Mouse (Mus musculus): ENCODE measurements around the gene Ppp1r27. TPM values are rescaled to one million over a fixed set of nuclear protein-coding genes. Genes with fewer than 3 reads are reported as not detected.
A peak's percentile ranks its signal among the peaks of the same experiment; 100 is the strongest.

Ppp1r27 gene
- polyA plus RNA-seq, 1 experiment from 2014 or later, result not detected

DNA sequence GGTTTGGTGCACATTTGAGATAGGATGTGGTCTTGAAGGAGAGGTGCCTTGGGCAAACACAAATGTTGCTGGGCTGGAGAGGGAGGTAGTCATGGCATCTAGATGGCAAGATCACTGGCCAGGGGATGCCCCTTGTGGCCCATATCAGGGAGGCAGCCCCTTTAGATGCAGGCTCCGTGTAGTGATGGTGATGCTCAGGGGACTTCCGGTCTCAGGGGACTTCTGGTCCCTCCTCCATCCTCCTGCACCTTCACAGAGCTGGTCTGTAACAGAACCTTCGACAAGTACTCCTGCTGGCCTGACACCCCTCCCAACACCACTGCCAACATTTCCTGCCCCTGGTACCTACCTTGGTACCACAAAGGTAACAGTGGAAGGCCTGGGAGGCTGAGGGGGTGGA, 15.1 kb downstream of the Ppp1r27 start:
- Histone ChIP-seq H3K4me1 (peaks cover 25% of the 10 kb centered on the region), H3K36me3 (ENCODE audit: poor library complexity, severe bottlenecking) (no peaks in the 10 kb centered on the region), H3K27me3 (peaks cover 35% of the 10 kb centered on the region), H3K4me3 (no peak overlapping the region), H3K27ac (no peak overlapping the region), H3K4me2 (no peak overlapping the region), H3K9ac (no peak overlapping the region), H3K9me3 (replicated peaks) (no peaks in the 10 kb centered on the region)
- 78% methylated on average over 3 of the region's 3 CpGs for WGBS
- no peak for ATAC-seq

GRCm38 (mm10) chr11:120535145-120535544, 15.8 kb downstream of the Ppp1r27 start:
- Histone ChIP-seq H3K9me3 (replicated peaks) (no peaks in the 10 kb centered on the region), H3K9ac (no peak overlapping the region), H3K4me3 (no peak overlapping the region), H3K27ac (no peak overlapping the region), H3K36me3 (ENCODE audit: poor library complexity, severe bottlenecking) (no peaks in the 10 kb centered on the region), H3K27me3 (peaks cover 41% of the 10 kb centered on the region), H3K4me2 (no peak overlapping the region), H3K4me1 (peaks cover 31% of the 10 kb centered on the region)
- WGBS, result 73% methylated on average over 3 of the region's 3 CpGs
- ATAC-seq, result no peak

- Histone ChIP-seq H3K27me3 (peaks cover 52% of the 10 kb centered on the region), H3K9ac (no peak overlapping the region), H3K4me2 (no peak overlapping the region), H3K36me3 (ENCODE audit: poor library complexity, severe bottlenecking) (no peaks in the 10 kb centered on the region), H3K4me1 (peaks cover 21% of the 10 kb centered on the region), H3K9me3 (replicated peaks) (no peaks in the 10 kb centered on the region), H3K4me3 (no peak overlapping the region), H3K27ac (no peak overlapping the region)
- ATAC-seq, result no peak
- WGBS, result 86% methylated on average over 8 of the region's 8 CpGs
These were observed 16.8 kb downstream of the Ppp1r27 start for GRCm38 (mm10) chr11:120534093-120534492.

GRCm38 (mm10) chr11:120531646-120532045, 19.3 kb downstream of the Ppp1r27 start:
- Histone ChIP-seq H3K36me3 (ENCODE audit: poor library complexity, severe bottlenecking) (no peaks in the 10 kb centered on the region), H3K27me3 (peaks cover 70% of the 10 kb centered on the region), H3K27ac (no peak overlapping the region), H3K9me3 (replicated peaks) (no peaks in the 10 kb centered on the region), H3K4me2 (no peak overlapping the region), H3K9ac (no peak overlapping the region), H3K4me1 (peaks cover 12% of the 10 kb centered on the region), H3K4me3 (no peak overlapping the region)
- 33% methylated on average over 9 of the region's 9 CpGs for WGBS
- no peak for ATAC-seq

GRCm38 (mm10) chr11:120530085-120530964, 20.6 kb downstream of the Ppp1r27 start, which contains the start of gene Gcgr:
TSS of gene Gcgr (plus strand) at chr11:120530699.
- 7% methylated on average over 54 of the region's 62 CpGs for WGBS

DNA sequence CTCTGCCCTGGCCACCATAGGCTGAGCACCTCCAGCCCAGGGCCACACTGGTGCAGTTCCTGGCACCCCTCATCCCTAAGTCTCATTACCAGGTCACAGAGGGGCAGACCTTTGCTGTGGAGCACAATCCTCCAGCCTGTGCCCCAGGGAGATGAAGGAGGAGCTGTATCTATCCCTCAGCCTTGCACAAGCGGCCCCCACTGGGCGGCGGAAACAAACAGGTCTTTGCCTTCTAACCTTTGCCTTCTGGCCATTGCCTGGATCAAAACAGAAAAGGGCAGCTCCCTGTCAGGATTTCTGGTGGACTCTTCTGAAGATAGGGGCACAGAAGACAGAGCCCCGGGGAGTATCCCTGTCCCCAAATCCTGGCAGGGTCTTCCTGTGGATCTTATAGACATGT, 22.0 kb downstream of the Ppp1r27 start:
- Histone ChIP-seq H3K27me3 (peaks cover 64% of the 10 kb centered on the region), H3K4me3 (no peak overlapping the region), H3K27ac (no peak overlapping the region), H3K4me2 (no peak overlapping the region), H3K9ac (no peak overlapping the region), H3K36me3 (ENCODE audit: poor library complexity, severe bottlenecking) (no peaks in the 10 kb centered on the region), H3K4me1 (peaks cover 12% of the 10 kb centered on the region), H3K9me3 (replicated peaks) (no peaks in the 10 kb centered on the region)
- 58% methylated on average over 4 of the region's 4 CpGs for WGBS
- ATAC-seq, result no peak

More at GRCm38 (mm10) chr11:120530085-120530964, 20.6 kb downstream of the Ppp1r27 start, which contains the start of gene Gcgr:
- Histone ChIP-seq H3K9me3 (replicated peaks) (no peaks in the 10 kb centered on the region), H3K9ac (peak within 1 kb of the TSS; percentile 49), H3K4me3 (peak within 1 kb of the TSS; percentile 34), H3K36me3 (ENCODE audit: poor library complexity, severe bottlenecking) (no peaks in the 10 kb centered on the region), H3K27ac (no peak within 1 kb of the TSS), H3K4me2 (peak within 1 kb of the TSS; percentile 61), H3K4me1 (peaks cover 12% of the 10 kb centered on the region), H3K27me3 (peaks cover 70% of the 10 kb centered on the region)
- no peak for ATAC-seq

GRCm38 (mm10) chr11:120527690-120528354, 23.1 kb downstream of the Ppp1r27 start:
- H3K4me2 ChIP-seq, result no peak overlapping the region
- 82% methylated on average over 9 of the region's 9 CpGs for WGBS
- H3K4me1 ChIP-seq, result peaks cover 12% of the 10 kb centered on the region
- no peak overlapping the region for H3K4me3 ChIP-seq
- no peak overlapping the region for H3K9ac ChIP-seq
- H3K27me3 ChIP-seq, result peaks cover 56% of the 10 kb centered on the region
- no peak for ATAC-seq
- H3K27ac ChIP-seq, result no peak overlapping the region
- no peaks in the 10 kb centered on the region for H3K36me3 ChIP-seq (ENCODE audit: poor library complexity, severe bottlenecking)
- H3K9me3 ChIP-seq (replicated peaks), result no peaks in the 10 kb centered on the region

DNA sequence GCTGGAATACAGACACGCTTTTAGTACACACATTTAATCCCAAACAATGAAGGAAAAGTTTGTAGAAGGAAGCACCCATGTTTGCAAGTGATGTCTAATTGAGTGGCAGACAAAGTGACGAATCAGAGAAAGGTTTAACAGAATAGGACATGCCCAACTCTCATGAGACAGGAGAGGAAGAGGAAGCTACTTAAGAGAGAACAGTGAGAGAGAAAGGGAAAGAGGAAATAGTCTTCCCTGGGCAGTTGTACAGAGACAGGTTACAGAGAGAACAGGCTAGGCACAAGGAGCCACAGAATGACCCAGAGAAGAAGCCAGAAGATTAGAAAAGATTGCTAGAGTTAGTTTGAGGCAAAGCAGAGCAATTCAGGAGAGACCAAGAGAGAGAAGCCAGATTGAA, 25.0 kb downstream of the Ppp1r27 start:
- no peak for ATAC-seq

GRCm38 (mm10) chr11:120522581-120522980, 28.4 kb downstream of the Ppp1r27 start:
- Histone ChIP-seq H3K4me3 (no peak overlapping the region), H3K27me3 (peaks cover 3% of the 10 kb centered on the region; the same call in 1 of the 2 replicates), H3K9me3 (replicated peaks) (no peaks in the 10 kb centered on the region), H3K9ac (no peak overlapping the region), H3K4me2 (no peak overlapping the region), H3K27ac (no peak overlapping the region), H3K36me3 (ENCODE audit: poor library complexity, severe bottlenecking) (no peaks in the 10 kb centered on the region), H3K4me1 (no peaks in the 10 kb centered on the region)
- no peak for ATAC-seq
- WGBS, result 87% methylated on average over 8 of the region's 8 CpGs

More for the DNA sequence above, 25.0 kb downstream of the Ppp1r27 start:
- Histone ChIP-seq H3K9me3 (replicated peaks) (no peaks in the 10 kb centered on the region), H3K36me3 (ENCODE audit: poor library complexity, severe bottlenecking) (no peaks in the 10 kb centered on the region), H3K27me3 (peaks cover 37% of the 10 kb centered on the region), H3K4me1 (peaks cover 8% of the 10 kb centered on the region), H3K4me3 (no peak overlapping the region), H3K9ac (no peak overlapping the region), H3K27ac (no peak overlapping the region), H3K4me2 (no peak overlapping the region)
- WGBS, result 88% methylated on average over 2 of the region's 2 CpGs

DNA sequence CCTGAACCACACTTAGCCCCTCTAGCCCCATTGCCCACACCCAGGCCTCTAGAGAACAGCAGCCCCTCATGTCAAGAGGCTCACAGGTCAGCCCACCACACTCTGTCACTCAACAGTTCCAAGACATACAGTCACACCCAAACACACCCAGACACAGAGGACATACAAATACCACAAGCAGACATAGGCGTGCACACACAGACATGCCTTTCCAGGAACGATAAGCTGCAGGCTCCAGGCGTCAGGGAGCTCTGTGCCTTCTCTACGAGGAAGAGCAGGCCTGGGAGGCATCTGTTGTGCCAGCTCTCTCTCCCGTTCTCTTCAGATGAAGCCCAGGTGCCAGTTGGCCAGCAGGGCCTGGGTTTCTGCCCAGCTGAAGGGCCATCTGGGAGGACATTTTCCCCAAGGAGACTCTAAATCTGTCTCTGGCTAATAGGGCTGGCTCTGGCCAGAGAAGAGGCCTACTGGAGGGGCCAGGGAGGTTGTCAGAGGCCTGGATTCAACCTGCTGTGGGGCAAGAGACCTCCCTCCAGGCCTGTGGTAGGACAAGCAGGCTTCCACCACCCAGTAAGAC, 29.9 kb downstream of the Ppp1r27 start:
- Histone ChIP-seq H3K9me3 (replicated peaks) (no peaks in the 10 kb centered on the region), H3K36me3 (ENCODE audit: poor library complexity, severe bottlenecking) (no peaks in the 10 kb centered on the region), H3K4me2 (no peak overlapping the region), H3K4me3 (no peak overlapping the region), H3K27me3 (no peaks in the 10 kb centered on the region), H3K4me1 (no peaks in the 10 kb centered on the region), H3K9ac (no peak overlapping the region), H3K27ac (no peak overlapping the region)
- WGBS, result 77% methylated on average over 5 of the region's 5 CpGs
- ATAC-seq, result no peak

DNA sequence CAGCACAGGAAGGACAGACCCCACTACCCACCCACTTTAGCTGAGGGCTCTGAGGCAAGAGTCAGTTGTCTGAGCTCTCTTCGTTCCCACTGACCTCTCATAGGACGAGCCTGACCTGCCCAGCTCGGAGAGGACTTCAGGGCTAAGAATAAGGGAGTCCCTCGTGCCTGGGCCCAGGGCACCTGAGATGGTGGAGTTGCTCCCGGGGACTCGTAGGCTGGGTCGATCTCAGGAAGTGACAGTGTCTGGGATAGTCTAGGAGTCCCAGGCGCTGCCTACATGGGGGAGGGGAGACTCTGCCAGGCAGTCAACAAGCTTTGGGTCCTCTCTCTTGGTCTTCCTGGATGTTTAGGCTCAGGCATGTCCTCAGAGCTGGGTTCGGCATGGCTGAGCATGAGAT, 30.4 kb downstream of the Ppp1r27 start:
- H3K27me3 ChIP-seq, result no peaks in the 10 kb centered on the region
- no peak overlapping the region for H3K27ac ChIP-seq
- no peak overlapping the region for H3K4me2 ChIP-seq
- H3K36me3 ChIP-seq (ENCODE audit: poor library complexity, severe bottlenecking), result no peaks in the 10 kb centered on the region
- H3K9ac ChIP-seq, result no peak overlapping the region
- no peaks in the 10 kb centered on the region for H3K4me1 ChIP-seq
- H3K4me3 ChIP-seq, result no peak overlapping the region
- WGBS, result 80% methylated on average over 9 of the region's 9 CpGs
- ATAC-seq, result no peak
- no peaks in the 10 kb centered on the region for H3K9me3 ChIP-seq (replicated peaks)

- no peaks in the 10 kb centered on the region for H3K4me1 ChIP-seq
These were observed 31.2 kb downstream of the Ppp1r27 start for GRCm38 (mm10) chr11:120519738-120520137.

More at GRCm38 (mm10) chr11:120519738-120520137, 31.2 kb downstream of the Ppp1r27 start:
- Histone ChIP-seq H3K27me3 (no peaks in the 10 kb centered on the region), H3K27ac (no peak overlapping the region), H3K9me3 (replicated peaks) (no peaks in the 10 kb centered on the region), H3K9ac (no peak overlapping the region), H3K4me3 (no peak overlapping the region), H3K36me3 (ENCODE audit: poor library complexity, severe bottlenecking) (no peaks in the 10 kb centered on the region), H3K4me2 (no peak overlapping the region)
- 50% methylated on average over 9 of the region's 9 CpGs for WGBS
- no peak for ATAC-seq
